Mouse (Mus musculus): ENCODE measurements around the gene Klhl26. TPM values are rescaled to one million over a fixed set of nuclear protein-coding genes. Genes with fewer than 3 reads are reported as not detected.
A peak's percentile ranks its signal among the peaks of the same experiment; 100 is the strongest.
"Not testable (repeated sequence)": the region's sequence is repeated elsewhere in the genome, so short reads cannot be mapped to it uniquely, and the experiment has no call there.

The Klhl26 gene
- polyA plus RNA-seq (2015; fragmentation: Nextera tagmentation; extraction: Ambion mirVana), result 27.9 and 28.2 TPM in 2 replicates

GRCm38 (mm10) chr8:70476333-70477268 is at the start of gene Klhl26:
Klhl26 (minus strand) TSS chr8:70476968.
- H3K27ac ChIP-seq, result peak within 1 kb of the TSS; percentile 77

GRCm38 (mm10) chr8:70522592-70523403 is 46.0 kb upstream of the Klhl26 start:
- Histone ChIP-seq H3K4me3 (peak overlapping the region; percentile 64), H3K27me3 (no peaks in the 10 kb centered on the region), H3K36me3 (peaks cover 19% of the 10 kb centered on the region), H3K9me3 (no peaks in the 10 kb centered on the region), H3K9ac (peak overlapping the region; percentile 55), H3K4me2 (peak overlapping the region; percentile 77), H3K4me1 (peaks cover 23% of the 10 kb centered on the region), H3K27ac (peak overlapping the region; percentile 85)
- under 1% methylated on average over 51 of the region's 51 CpGs for WGBS
- ATAC-seq (ENCODE audit: insufficient number of reproducible peaks, low FRiP score, low TSS enrichment, low read depth), result peak; percentile 77

More at GRCm38 (mm10) chr8:70476333-70477268, at the start of gene Klhl26:
- WGBS, result under 1% methylated on average over 53 of the region's 53 CpGs
- Histone ChIP-seq H3K4me1 (peaks cover 24% of the 10 kb centered on the region), H3K36me3 (0 out of 2 replicates have a peak, but pooled peaks cover 3% of the 10 kb centered on the region), H3K27me3 (no peaks in the 10 kb centered on the region), H3K4me3 (peak within 1 kb of the TSS; percentile 89), H3K9me3 (no peaks in the 10 kb centered on the region), H3K4me2 (peak within 1 kb of the TSS; percentile 85), H3K9ac (peak within 1 kb of the TSS; percentile 93)
- ATAC-seq (ENCODE audit: insufficient number of reproducible peaks, low FRiP score, low TSS enrichment, low read depth), result peak; percentile 88

GRCm38 (mm10) chr8:70519606-70520005 is 42.8 kb upstream of the Klhl26 start:
- peaks cover 13% of the 10 kb centered on the region for H3K4me1 ChIP-seq
- H3K4me2 ChIP-seq, result no peak overlapping the region
- H3K27me3 ChIP-seq, result no peaks in the 10 kb centered on the region
- no peak overlapping the region for H3K4me3 ChIP-seq
- 58% methylated on average over 2 of the region's 2 CpGs for WGBS
- ATAC-seq (ENCODE audit: insufficient number of reproducible peaks, low FRiP score, low TSS enrichment, low read depth), result no peak
- peaks cover 36% of the 10 kb centered on the region for H3K36me3 ChIP-seq
- no peaks in the 10 kb centered on the region for H3K9me3 ChIP-seq
- no peak overlapping the region for H3K9ac ChIP-seq
- no peak overlapping the region for H3K27ac ChIP-seq

GRCm38 (mm10) chr8:70519043-70519442 is 42.3 kb upstream of the Klhl26 start:
- peaks cover 13% of the 10 kb centered on the region for H3K4me1 ChIP-seq
- no peak overlapping the region for H3K4me3 ChIP-seq
- no peak overlapping the region for H3K4me2 ChIP-seq
- no peak overlapping the region for H3K9ac ChIP-seq
- no peak for ATAC-seq (ENCODE audit: insufficient number of reproducible peaks, low FRiP score, low TSS enrichment, low read depth)
- H3K27me3 ChIP-seq, result no peaks in the 10 kb centered on the region
- WGBS, result 89% methylated on average over 6 of the region's 6 CpGs
- no peak overlapping the region for H3K27ac ChIP-seq
- H3K9me3 ChIP-seq, result no peaks in the 10 kb centered on the region
- peaks cover 41% of the 10 kb centered on the region for H3K36me3 ChIP-seq

GRCm38 (mm10) chr8:70517940-70518643 is 41.3 kb upstream of the Klhl26 start:
- no peak overlapping the region for H3K9ac ChIP-seq
- ATAC-seq (ENCODE audit: insufficient number of reproducible peaks, low FRiP score, low TSS enrichment, low read depth), result no peak
- H3K27me3 ChIP-seq, result no peaks in the 10 kb centered on the region
- H3K4me2 ChIP-seq, result no peak overlapping the region
- no peaks in the 10 kb centered on the region for H3K9me3 ChIP-seq
- peaks cover 16% of the 10 kb centered on the region for H3K4me1 ChIP-seq
- no peak overlapping the region for H3K4me3 ChIP-seq
- H3K36me3 ChIP-seq, result peaks cover 48% of the 10 kb centered on the region
- H3K27ac ChIP-seq, result no peak overlapping the region
- WGBS, result 67% methylated on average over 10 of the region's 10 CpGs

GRCm38 (mm10) chr8:70513441-70513840 is 36.7 kb upstream of the Klhl26 start:
- peaks cover 45% of the 10 kb centered on the region for H3K36me3 ChIP-seq

GRCm38 (mm10) chr8:70512253-70512903 is 35.6 kb upstream of the Klhl26 start:
- no peak for ATAC-seq (ENCODE audit: insufficient number of reproducible peaks, low FRiP score, low TSS enrichment, low read depth)
- H3K9ac ChIP-seq, result no peak overlapping the region

More at GRCm38 (mm10) chr8:70513441-70513840, 36.7 kb upstream of the Klhl26 start:
- no peak for ATAC-seq (ENCODE audit: insufficient number of reproducible peaks, low FRiP score, low TSS enrichment, low read depth)
- Histone ChIP-seq H3K27me3 (no peaks in the 10 kb centered on the region), H3K9me3 (no peaks in the 10 kb centered on the region), H3K4me2 (no peak overlapping the region), H3K4me3 (no peak overlapping the region), H3K9ac (no peak overlapping the region), H3K4me1 (peaks cover 29% of the 10 kb centered on the region), H3K27ac (no peak overlapping the region; the same call in 1 of the 2 replicates)
- 44% methylated on average over 2 of the region's 2 CpGs for WGBS

GRCm38 (mm10) chr8:70511770-70512169 is 35.0 kb upstream of the Klhl26 start:
- peaks cover 49% of the 10 kb centered on the region for H3K36me3 ChIP-seq
- H3K4me2 ChIP-seq, result no peak overlapping the region
- no peak overlapping the region for H3K4me3 ChIP-seq

More at GRCm38 (mm10) chr8:70512253-70512903, 35.6 kb upstream of the Klhl26 start:
- 91% methylated on average over 11 of the region's 11 CpGs for WGBS
- peaks cover 30% of the 10 kb centered on the region for H3K4me1 ChIP-seq
- no peak overlapping the region for H3K27ac ChIP-seq
- peaks cover 44% of the 10 kb centered on the region for H3K36me3 ChIP-seq
- no peak overlapping the region for H3K4me3 ChIP-seq
- H3K4me2 ChIP-seq, result no peak overlapping the region
- no peaks in the 10 kb centered on the region for H3K9me3 ChIP-seq
- no peaks in the 10 kb centered on the region for H3K27me3 ChIP-seq

GRCm38 (mm10) chr8:70511174-70511573 is 34.4 kb upstream of the Klhl26 start:
- H3K27me3 ChIP-seq; H3K27ac ChIP-seq; H3K9me3 ChIP-seq; ATAC-seq (ENCODE audit: insufficient number of reproducible peaks, low FRiP score, low TSS enrichment, low read depth); H3K9ac ChIP-seq: not testable (repeated sequence)
- Histone ChIP-seq H3K36me3 (peaks cover 43% of the 10 kb centered on the region), H3K4me3 (peak overlapping the region; percentile 99), H3K4me1 (peaks cover 34% of the 10 kb centered on the region), H3K4me2 (peak overlapping the region; percentile 65)
- WGBS, result 87% methylated on average over 6 of the region's 6 CpGs

More at GRCm38 (mm10) chr8:70511770-70512169, 35.0 kb upstream of the Klhl26 start:
- no peak overlapping the region for H3K27ac ChIP-seq
- 95% methylated on average over 2 of the region's 2 CpGs for WGBS
- H3K27me3 ChIP-seq, result no peaks in the 10 kb centered on the region
- H3K9ac ChIP-seq, result no peak overlapping the region
- no peaks in the 10 kb centered on the region for H3K9me3 ChIP-seq
- no peak for ATAC-seq (ENCODE audit: insufficient number of reproducible peaks, low FRiP score, low TSS enrichment, low read depth)
- H3K4me1 ChIP-seq, result peaks cover 33% of the 10 kb centered on the region

GRCm38 (mm10) chr8:70510228-70510915 is 33.6 kb upstream of the Klhl26 start, which contains the start of gene Uba52:
Uba52 (minus strand) TSS chr8:70510801.
- H3K9ac ChIP-seq, result peak within 1 kb of the TSS; percentile 99
- no peaks in the 10 kb centered on the region for H3K9me3 ChIP-seq
- peak; percentile 83 for ATAC-seq (ENCODE audit: insufficient number of reproducible peaks, low FRiP score, low TSS enrichment, low read depth)
- H3K36me3 ChIP-seq, result peaks cover 42% of the 10 kb centered on the region
- peak within 1 kb of the TSS; percentile 65 for H3K4me2 ChIP-seq
- under 1% methylated on average over 73 of the region's 74 CpGs for WGBS
- H3K27ac ChIP-seq, result peak within 1 kb of the TSS; percentile 98
- peaks cover 42% of the 10 kb centered on the region for H3K4me1 ChIP-seq
- H3K4me3 ChIP-seq, result peak within 1 kb of the TSS; percentile 99
- no peaks in the 10 kb centered on the region for H3K27me3 ChIP-seq

Measured in limb, embryonic 15.5 days (tissue).